Mouse (Mus musculus) C2C12 (cell line): ENCODE measurements around the gene Mpdu1.

Experiments
- CTCF ChIP-seq: IDR thresholded peaks from one replicate; pipeline ENCODE4 v1.5.1; 2011; ENCODE audit not compliant: control insufficient read depth, insufficient read depth, insufficient read length
- FOSL1 ChIP-seq: IDR thresholded peaks from one replicate; pipeline ENCODE4 v1.8.0; 2011; ENCODE audit warnings: mild to moderate bottlenecking, low read length; ENCODE audit not compliant: poor library complexity, insufficient read depth, severe bottlenecking
- MAX ChIP-seq: IDR thresholded peaks from one replicate; pipeline ENCODE4 v1.6.1; 2011; ENCODE audit warnings: mild to moderate bottlenecking, control low read depth
- MYOD1 ChIP-seq: IDR thresholded peaks from one replicate; pipeline ENCODE4 v1.6.1; 2011; ENCODE audit warnings: low read depth; ENCODE audit not compliant: control insufficient read depth, insufficient read length
- MYOG ChIP-seq: IDR thresholded peaks from one replicate; pipeline ENCODE4 v1.6.1; 2011; ENCODE audit not compliant: control insufficient read depth, insufficient read length; ENCODE audit errors: extremely low read depth
- USF1 ChIP-seq: IDR thresholded peaks from one replicate; pipeline ENCODE4 v1.6.1; 2011; ENCODE audit warnings: low read depth, mild to moderate bottlenecking, control low read depth, moderate library complexity

- no peak for TF ChIP-seq CTCF
- TF ChIP-seq USF1, result no peak
- TF ChIP-seq MYOD1, result no peak
- TF ChIP-seq FOSL1, result no peak
- no peak for TF ChIP-seq MAX
- TF ChIP-seq MYOG, result no peak
Measured at GRCm38 (mm10) chr11:69692863-69693262, 30.4 kb upstream of the Mpdu1 start.
